Mouse (Mus musculus) limb, embryonic 15.5 days (tissue): ENCODE measurements around the gene Olfr738. TPM values are rescaled to one million over a fixed set of nuclear protein-coding genes. Genes with fewer than 3 reads are reported as not detected.

Source experiments
- ATAC-seq: fragments of 200-750 bp; cut with Nextera tagmentation; 2 replicates; pipeline ENCODE4 v1.8.0; 2017; ENCODE audit warnings: low read depth, moderate TSS enrichment; ENCODE audit not compliant: insufficient number of reproducible peaks, low FRiP score, low TSS enrichment
- H3K27ac ChIP-seq: fragments of 300-500 bp; sonication (generic); 2 replicates; pipeline ENCODE4 v1.5.1; 2015; ENCODE audit warnings: moderate library complexity, mild to moderate bottlenecking, inconsistent platforms
- H3K27me3 ChIP-seq: fragments of 300-500 bp; sonication (generic); 2 replicates; pipeline ENCODE4 v1.6.1; 2015; ENCODE audit warnings: inconsistent platforms
- H3K36me3 ChIP-seq: fragments of 300-500 bp; sonication (generic); 2 replicates; pipeline ENCODE4 v1.6.1; 2015; ENCODE audit warnings: inconsistent platforms
- H3K4me1 ChIP-seq: fragments of 300-500 bp; sonication (generic); 2 replicates; pipeline ENCODE4 v1.6.1; 2015; ENCODE audit warnings: inconsistent platforms
- H3K4me2 ChIP-seq: fragments of 300-500 bp; sonication (generic); 2 replicates; pipeline ENCODE4 v1.6.1; 2015; ENCODE audit warnings: mild to moderate bottlenecking, inconsistent platforms
- H3K4me3 ChIP-seq: fragments of 300-500 bp; sonication (generic); 2 replicates; pipeline ENCODE4 v1.5.1; 2015; ENCODE audit warnings: mild to moderate bottlenecking, inconsistent platforms
- H3K9ac ChIP-seq: fragments of 300-500 bp; sonication (generic); 2 replicates; pipeline ENCODE4 v1.6.1; 2015; ENCODE audit warnings: inconsistent platforms
- H3K9me3 ChIP-seq: fragments of 300-500 bp; sonication (generic); 2 replicates; pipeline ENCODE4 v1.6.1; 2016; ENCODE audit warnings: inconsistent platforms
- WGBS: fragments of 180-500 bp; shearing (Covaris S2); methylation state at CpG from one replicate; pipeline ENCODE4 v1.1.7; 2015; 5-methylcytosine and 5-hydroxymethylcytosine counted together
- polyA plus RNA-seq: library from polyadenylated mRNA; unstranded; fragments of >200 nt; fragmentation: Nextera tagmentation; extraction: Ambion mirVana; gene quantifications from 2 replicates; pipeline ENCODE4 v1.2.1, GENCODE M21; 2015

Olfr738 gene
- not detected in 2 replicates for polyA plus RNA-seq

DNA sequence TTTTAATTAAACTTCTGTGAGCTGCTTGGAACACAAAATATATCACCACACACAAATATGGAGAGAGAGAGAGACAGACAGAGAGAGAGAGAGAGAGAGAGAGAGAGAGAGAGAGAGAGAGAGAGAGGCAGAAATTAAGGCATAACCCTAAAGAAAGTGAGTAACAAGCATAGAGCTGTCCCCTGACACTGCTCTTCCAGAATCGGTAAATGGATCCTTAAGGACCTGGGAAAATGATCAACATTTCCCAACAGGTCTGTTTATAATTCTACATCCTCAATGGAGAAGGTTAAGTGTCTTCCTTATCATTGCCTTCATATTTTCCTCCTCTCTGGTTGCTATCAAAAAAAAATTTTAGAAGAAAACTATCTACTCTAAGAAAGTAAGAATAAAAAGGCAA lies at the start of gene Olfr738:
Olfr738 (plus strand) TSS at position 301 of the 400 bp plus-strand sequence.
- no peak within 1 kb of the TSS for H3K9ac ChIP-seq
- H3K4me2 ChIP-seq, result no peak within 1 kb of the TSS
- ATAC-seq, result no peak
- no peak within 1 kb of the TSS for H3K27ac ChIP-seq
- 86% methylated on average over 1 of the region's 1 CpGs for whole genome bisulfite sequencing
- no peak within 1 kb of the TSS for H3K4me3 ChIP-seq
- no peaks in the 10 kb centered on the region for H3K27me3 ChIP-seq
- no peaks in the 10 kb centered on the region for H3K36me3 ChIP-seq
- H3K9me3 ChIP-seq, result no peaks in the 10 kb centered on the region
- no peaks in the 10 kb centered on the region for H3K4me1 ChIP-seq

DNA sequence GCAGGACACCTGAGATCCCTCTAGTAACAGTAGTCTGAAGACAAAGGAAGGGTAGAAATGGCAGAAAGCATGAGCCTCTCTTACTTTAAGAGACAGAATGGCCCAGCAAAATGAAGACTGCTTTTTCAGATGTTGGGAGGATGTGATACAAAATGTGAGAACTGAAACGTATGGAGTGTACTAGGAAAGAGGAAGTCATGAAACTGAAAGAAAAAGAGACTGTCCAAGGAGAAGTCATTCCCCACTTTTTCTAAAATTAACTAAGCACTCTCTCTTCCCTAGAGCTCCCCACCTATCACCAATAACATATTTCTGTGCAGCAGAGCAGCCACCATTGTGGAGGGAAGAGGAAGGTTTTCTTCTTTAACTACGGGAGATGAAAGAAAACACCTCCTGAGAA lies 49.8 kb upstream of the Olfr738 start, which contains the start of gene Tlr11:
Tlr11 (plus strand) TSS at position 322 of the 400 bp plus-strand sequence.
- H3K4me3 ChIP-seq, result no peak within 1 kb of the TSS
- no peak within 1 kb of the TSS for H3K4me2 ChIP-seq
- no peaks in the 10 kb centered on the region for H3K9me3 ChIP-seq
- no peaks in the 10 kb centered on the region for H3K27me3 ChIP-seq
- no peaks in the 10 kb centered on the region for H3K36me3 ChIP-seq
- H3K27ac ChIP-seq, result no peak within 1 kb of the TSS
- WGBS, result 73% methylated on average over 2 of the region's 2 CpGs
- no peak within 1 kb of the TSS for H3K9ac ChIP-seq
- no peak for ATAC-seq
- no peaks in the 10 kb centered on the region for H3K4me1 ChIP-seq

DNA sequence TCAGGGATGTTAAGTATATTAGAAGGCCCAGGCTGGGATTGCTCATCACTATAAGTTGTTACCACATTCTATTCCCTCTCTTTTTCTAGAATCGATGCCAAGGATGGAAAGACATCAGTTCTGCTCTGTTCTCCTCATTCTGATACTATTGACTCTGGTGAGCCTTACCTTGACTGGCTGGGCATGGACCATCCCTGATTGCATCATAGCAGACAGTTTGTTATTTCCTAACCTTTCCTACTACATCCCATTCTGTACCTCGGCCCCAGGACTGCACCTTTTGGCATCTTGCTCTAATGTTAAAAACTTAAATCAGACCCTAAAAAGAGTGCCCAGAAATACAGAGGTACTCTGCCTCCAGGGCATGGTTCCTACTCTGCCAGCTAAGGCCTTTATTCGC lies 46.9 kb upstream of the Olfr738 start:
- WGBS, result 83% methylated on average over 3 of the region's 3 CpGs
- no peak overlapping the region for H3K27ac ChIP-seq
- H3K4me2 ChIP-seq, result no peak overlapping the region
- ATAC-seq, result no peak
- H3K27me3 ChIP-seq, result no peaks in the 10 kb centered on the region
- no peaks in the 10 kb centered on the region for H3K36me3 ChIP-seq
- H3K4me3 ChIP-seq, result no peak overlapping the region
- H3K9me3 ChIP-seq, result no peaks in the 10 kb centered on the region
- no peaks in the 10 kb centered on the region for H3K4me1 ChIP-seq
- H3K9ac ChIP-seq, result no peak overlapping the region

DNA sequence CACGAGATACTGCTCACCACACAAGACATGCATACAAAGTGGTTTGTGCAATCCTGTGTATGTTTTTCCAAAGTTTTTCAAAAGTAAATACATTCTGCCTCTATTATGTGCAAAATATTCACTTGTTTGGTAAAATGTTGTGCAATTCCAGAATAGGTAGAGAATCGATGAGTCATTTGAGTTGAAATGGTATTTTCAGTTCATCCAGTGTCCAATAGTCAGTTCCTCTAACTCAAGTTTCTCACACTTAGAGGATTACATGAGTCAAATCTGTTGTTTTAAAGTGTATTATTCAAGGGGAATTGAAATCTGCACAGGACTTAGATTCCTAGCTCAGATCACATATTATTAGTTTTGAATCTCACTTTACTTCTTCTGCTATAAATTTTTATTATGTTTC lies 43.8 kb upstream of the Olfr738 start:
- Histone ChIP-seq H3K9me3 (no peaks in the 10 kb centered on the region), H3K4me3 (no peak overlapping the region), H3K4me2 (no peak overlapping the region), H3K27ac (no peak overlapping the region), H3K27me3 (no peaks in the 10 kb centered on the region), H3K36me3 (no peaks in the 10 kb centered on the region), H3K4me1 (no peaks in the 10 kb centered on the region), H3K9ac (no peak overlapping the region)
- WGBS, result 80% methylated on average over 2 of the region's 2 CpGs
- no peak for ATAC-seq

DNA sequence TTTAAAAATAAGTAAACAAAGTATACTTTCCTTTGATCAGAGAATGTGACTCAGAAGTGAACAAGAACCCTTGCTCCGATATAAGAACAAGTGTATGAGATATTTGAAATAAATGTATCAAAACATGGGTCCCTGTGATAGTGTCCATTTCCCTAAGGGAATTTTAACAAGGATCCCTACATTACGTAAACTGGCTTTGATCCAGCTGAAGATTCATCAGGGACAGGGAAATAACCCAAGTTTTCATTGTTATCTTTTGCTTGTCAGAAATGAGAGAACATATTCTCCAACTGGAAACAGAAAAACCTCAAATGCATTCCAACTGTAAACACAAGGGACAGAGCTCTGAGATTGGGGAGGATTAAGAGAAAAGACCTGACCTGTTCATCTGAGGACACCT lies 26.5 kb upstream of the Olfr738 start, which contains the start of gene Olfr736:
Olfr736 (plus strand) TSS at position 301 of the 400 bp plus-strand sequence.
- no peak within 1 kb of the TSS for H3K4me2 ChIP-seq
- 78% methylated on average over 2 of the region's 2 CpGs for WGBS
- H3K27me3 ChIP-seq, result no peaks in the 10 kb centered on the region
- H3K4me1 ChIP-seq, result no peaks in the 10 kb centered on the region
- H3K9ac ChIP-seq, result no peak within 1 kb of the TSS
- ATAC-seq, result no peak
- H3K9me3 ChIP-seq, result no peaks in the 10 kb centered on the region
- no peaks in the 10 kb centered on the region for H3K36me3 ChIP-seq
- H3K4me3 ChIP-seq, result no peak within 1 kb of the TSS
- no peak within 1 kb of the TSS for H3K27ac ChIP-seq

DNA sequence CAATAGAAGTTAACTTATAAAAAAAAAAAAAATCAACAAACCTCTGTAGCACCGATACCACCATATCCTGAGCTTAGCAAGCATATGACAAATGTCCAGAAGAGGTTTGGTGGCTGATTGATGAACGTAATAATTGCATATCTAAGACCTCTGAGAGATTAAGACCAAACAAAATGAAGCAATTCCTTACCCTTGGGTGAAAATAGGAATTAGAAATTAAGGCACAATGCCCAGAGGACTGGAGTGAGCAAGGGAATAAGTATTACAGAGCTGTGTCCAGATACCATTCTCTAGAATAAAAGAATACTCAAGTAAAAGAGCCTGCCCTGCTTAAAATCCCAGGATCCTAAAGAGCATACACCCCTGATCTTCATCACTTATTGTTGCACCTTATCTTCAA lies 11.0 kb downstream of the Olfr738 start, which contains the start of gene Olfr739:
Olfr739 (plus strand) TSS at position 301 of the 400 bp plus-strand sequence.
- WGBS, result 62% methylated on average over 2 of the region's 2 CpGs
- no peak for ATAC-seq
- no peaks in the 10 kb centered on the region for H3K36me3 ChIP-seq

DNA sequence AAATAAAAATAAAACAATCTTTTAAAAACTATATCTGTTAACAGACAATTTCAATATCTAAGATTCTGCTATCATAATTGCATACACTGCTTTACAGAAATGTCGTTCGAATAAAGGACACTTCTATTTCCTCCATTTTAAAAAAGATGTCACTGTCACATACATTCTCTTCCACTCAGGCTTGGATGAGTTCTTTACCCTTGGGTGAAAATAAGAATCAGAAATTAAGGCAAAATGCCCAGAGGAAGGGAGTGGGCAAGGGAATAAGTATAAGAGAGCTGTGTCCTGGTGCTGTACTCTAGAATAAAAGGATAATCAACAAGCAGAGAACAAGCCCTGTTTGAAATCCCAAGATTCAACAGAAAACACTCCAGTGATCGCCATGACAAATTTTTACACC lies 37.9 kb downstream of the Olfr738 start, which contains the start of gene Olfr740:
Olfr740 (plus strand) TSS at position 301 of the 400 bp plus-strand sequence.
- 83% methylated on average over 3 of the region's 3 CpGs for WGBS
- Histone ChIP-seq H3K27ac (no peak within 1 kb of the TSS), H3K9ac (no peak within 1 kb of the TSS), H3K27me3 (no peaks in the 10 kb centered on the region), H3K9me3 (no peaks in the 10 kb centered on the region), H3K4me1 (no peaks in the 10 kb centered on the region), H3K36me3 (no peaks in the 10 kb centered on the region), H3K4me3 (no peak within 1 kb of the TSS), H3K4me2 (no peak within 1 kb of the TSS)
- ATAC-seq, result no peak

More for the DNA sequence above, 11.0 kb downstream of the Olfr738 start, which contains the start of gene Olfr739:
- Histone ChIP-seq H3K27ac (no peak within 1 kb of the TSS), H3K9me3 (no peaks in the 10 kb centered on the region), H3K4me2 (no peak within 1 kb of the TSS), H3K9ac (no peak within 1 kb of the TSS), H3K4me3 (no peak within 1 kb of the TSS), H3K4me1 (no peaks in the 10 kb centered on the region), H3K27me3 (no peaks in the 10 kb centered on the region)

Other genes with a start within 250 kb of the Olfr738 start
- gene Olfr730, start 219.4 kb upstream of the Olfr738 start, polyA plus RNA-seq, result not detected in 2 replicates
- gene Olfr731, start 165.7 kb upstream of the Olfr738 start, polyA plus RNA-seq, result not detected in 2 replicates
- gene Olfr732, start 123.4 kb upstream of the Olfr738 start, polyA plus RNA-seq, result not detected in 2 replicates
- gene Olfr733, start 106.0 kb upstream of the Olfr738 start, polyA plus RNA-seq, result not detected in 2 replicates
- gene Olfr734, start 80.8 kb upstream of the Olfr738 start, polyA plus RNA-seq, result not detected in 2 replicates
- not detected in 2 replicates for gene Olfr735, start 58.7 kb upstream of the Olfr738 start, polyA plus RNA-seq
- not detected in 2 replicates for gene Tlr11, start 49.7 kb upstream of the Olfr738 start, polyA plus RNA-seq
- not detected in 2 replicates for gene Olfr736, start 26.4 kb upstream of the Olfr738 start, polyA plus RNA-seq
- gene Olfr739, start 11.1 kb downstream of the Olfr738 start, polyA plus RNA-seq, result not detected in 2 replicates
- gene Olfr740, start 38.0 kb downstream of the Olfr738 start, polyA plus RNA-seq, result not detected in 2 replicates
- not detected in 2 replicates for gene Olfr741, start 65.2 kb downstream of the Olfr738 start, polyA plus RNA-seq
- gene Olfr742, start 96.0 kb downstream of the Olfr738 start, polyA plus RNA-seq, result not detected in 2 replicates
- gene Olfr743, start 114.3 kb downstream of the Olfr738 start, polyA plus RNA-seq, result not detected in 2 replicates
- gene Olfr744, start 207.3 kb downstream of the Olfr738 start, polyA plus RNA-seq, result not detected in 2 replicates
- gene Olfr745, start 231.8 kb downstream of the Olfr738 start, polyA plus RNA-seq, result not detected in 2 replicates
- not detected in 2 replicates for gene Olfr746, start 239.5 kb downstream of the Olfr738 start, polyA plus RNA-seq